Mouse (Mus musculus): ENCODE measurements around the gene Psmb1. TPM values are rescaled to one million over a fixed set of nuclear protein-coding genes. Genes with fewer than 3 reads are reported as not detected.

The Psmb1 gene
- polyA plus RNA-seq, 1 experiment from 2014 or later: 214 TPM

GRCm38 (mm10) chr17:15535162-15535800 lies 35.7 kb upstream of the Psmb1 start:
- Histone ChIP-seq H3K9ac (replicated peaks; ENCODE audit: low read depth) (no peak overlapping the region), H3K4me3 (ENCODE audit: low read depth, low read length) (no peak overlapping the region), H3K27me3 (replicated peaks; ENCODE audit: insufficient read depth, low read length) (no peaks in the 10 kb centered on the region), H3K36me3 (ENCODE audit: insufficient read depth, low read length) (no peaks in the 10 kb centered on the region), H3K4me1 (ENCODE audit: insufficient read depth, low read depth, low read length) (peaks cover 7% of the 10 kb centered on the region; the same call in 1 of the 2 replicates), H3K27ac (ENCODE audit: low read length) (no peak overlapping the region), H3K4me2 (replicated peaks; ENCODE audit: low read depth, low read length) (no peak overlapping the region), H3K9me3 (ENCODE audit: low read length) (no peaks in the 10 kb centered on the region)
- WGBS: 67% methylated on average over 10 of the region's 11 CpGs
- TF ChIP-seq EP300 (IDR thresholded peaks at IDR 0.05) (no peak), CTCF (IDR thresholded peaks at IDR 0.05) (no peak)
- no peak for ATAC-seq
- no peak for DNase-seq (ENCODE audit: low spot score)

GRCm38 (mm10) chr17:15530141-15530540 lies 30.6 kb upstream of the Psmb1 start:
- Histone ChIP-seq H3K9me3 (ENCODE audit: low read length) (no peaks in the 10 kb centered on the region), H3K27me3 (replicated peaks; ENCODE audit: insufficient read depth, low read length) (no peaks in the 10 kb centered on the region), H3K9ac (replicated peaks; ENCODE audit: low read depth) (no peak overlapping the region), H3K4me1 (ENCODE audit: insufficient read depth, low read depth, low read length) (peaks cover 6% of the 10 kb centered on the region; the same call in 1 of the 2 replicates), H3K4me2 (replicated peaks; ENCODE audit: low read depth, low read length) (no peak overlapping the region), H3K27ac (ENCODE audit: low read length) (no peak overlapping the region), H3K36me3 (ENCODE audit: insufficient read depth, low read length) (no peaks in the 10 kb centered on the region), H3K4me3 (ENCODE audit: low read depth, low read length) (no peak overlapping the region)
- 11% methylated on average over 5 of the region's 5 CpGs for WGBS
- ATAC-seq: no peak
- peak; percentile 54 for DNase-seq (ENCODE audit: low spot score)
- no peak for TF ChIP-seq EP300 (IDR thresholded peaks at IDR 0.05)
- TF ChIP-seq CTCF (IDR thresholded peaks at IDR 0.05): peak; percentile 64

DNA sequence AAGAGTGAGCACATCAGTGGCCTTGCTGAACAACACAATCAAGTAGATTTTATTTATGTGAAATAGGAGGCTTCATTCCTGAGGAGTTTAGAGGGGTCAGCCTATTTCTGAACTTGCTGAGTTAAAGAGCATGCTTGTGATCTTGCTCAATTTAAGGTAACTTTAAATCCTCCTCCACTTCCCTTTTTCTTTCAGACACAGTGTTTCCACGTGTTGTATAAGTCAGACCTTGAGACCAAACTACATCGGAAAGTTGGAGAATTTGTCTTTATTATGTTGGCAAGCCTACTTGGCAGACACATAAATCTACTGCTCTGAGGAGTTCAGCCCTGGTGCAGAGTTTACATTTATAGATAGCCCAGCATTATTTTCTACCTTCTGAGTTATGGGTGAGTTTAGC lies 29.3 kb upstream of the Psmb1 start:
- DNase-seq (ENCODE audit: low spot score): no peak

DNA sequence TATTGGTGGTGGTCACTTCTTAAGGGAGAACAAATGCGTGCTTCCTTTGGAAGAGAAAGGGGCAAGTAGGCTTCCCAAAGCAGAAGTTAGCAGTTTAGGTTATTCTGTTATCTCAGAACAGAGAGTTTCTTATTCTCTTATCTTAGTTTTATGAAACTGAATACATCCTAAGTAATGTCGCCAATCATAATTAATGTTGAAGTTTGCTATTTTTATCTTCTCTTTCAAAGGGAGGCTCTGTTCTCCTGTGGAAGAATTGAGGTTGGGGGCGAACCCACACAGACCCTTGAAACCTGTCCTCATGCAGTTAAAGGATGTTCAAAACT lies 28.2 kb upstream of the Psmb1 start:
- DNase-seq (ENCODE audit: low spot score) (no peak), ATAC-seq (no peak)
- peak overlapping the region; percentile 56 for H3K4me3 ChIP-seq (ENCODE audit: low read depth, low read length)
- H3K9me3 ChIP-seq (ENCODE audit: low read length): no peaks in the 10 kb centered on the region
- H3K4me1 ChIP-seq (ENCODE audit: insufficient read depth, low read depth, low read length): peaks cover 6% of the 10 kb centered on the region; the same call in 1 of the 2 replicates
- H3K36me3 ChIP-seq (ENCODE audit: insufficient read depth, low read length): no peaks in the 10 kb centered on the region; the same call in 1 of the 2 replicates
- whole genome bisulfite sequencing: 36% methylated on average over 3 of the region's 3 CpGs
- H3K4me2 ChIP-seq (replicated peaks; ENCODE audit: low read depth, low read length): peak overlapping the region; percentile 94
- H3K27ac ChIP-seq (ENCODE audit: low read length): peak overlapping the region; percentile 22; the same call in 1 of the 2 replicates
- TF ChIP-seq CTCF (IDR thresholded peaks at IDR 0.05) (no peak), EP300 (IDR thresholded peaks at IDR 0.05) (no peak)
- no peak overlapping the region for H3K9ac ChIP-seq (replicated peaks; ENCODE audit: low read depth)
- H3K27me3 ChIP-seq (replicated peaks; ENCODE audit: insufficient read depth, low read length): no peaks in the 10 kb centered on the region

More for the DNA sequence above, 29.3 kb upstream of the Psmb1 start:
- H3K4me2 ChIP-seq (replicated peaks; ENCODE audit: low read depth, low read length): no peak overlapping the region
- H3K27ac ChIP-seq (ENCODE audit: low read length): no peak overlapping the region
- peaks cover 6% of the 10 kb centered on the region; the same call in 1 of the 2 replicates for H3K4me1 ChIP-seq (ENCODE audit: insufficient read depth, low read depth, low read length)
- no peaks in the 10 kb centered on the region for H3K9me3 ChIP-seq (ENCODE audit: low read length)
- no peaks in the 10 kb centered on the region; the same call in 1 of the 2 replicates for H3K36me3 ChIP-seq (ENCODE audit: insufficient read depth, low read length)
- TF ChIP-seq CTCF (IDR thresholded peaks at IDR 0.05): no peak
- TF ChIP-seq EP300 (IDR thresholded peaks at IDR 0.05): no peak
- no peak for ATAC-seq
- 78% methylated on average over 2 of the region's 2 CpGs for WGBS
- H3K4me3 ChIP-seq (ENCODE audit: low read depth, low read length): no peak overlapping the region
- no peak overlapping the region for H3K9ac ChIP-seq (replicated peaks; ENCODE audit: low read depth)
- H3K27me3 ChIP-seq (replicated peaks; ENCODE audit: insufficient read depth, low read length): no peaks in the 10 kb centered on the region

DNA sequence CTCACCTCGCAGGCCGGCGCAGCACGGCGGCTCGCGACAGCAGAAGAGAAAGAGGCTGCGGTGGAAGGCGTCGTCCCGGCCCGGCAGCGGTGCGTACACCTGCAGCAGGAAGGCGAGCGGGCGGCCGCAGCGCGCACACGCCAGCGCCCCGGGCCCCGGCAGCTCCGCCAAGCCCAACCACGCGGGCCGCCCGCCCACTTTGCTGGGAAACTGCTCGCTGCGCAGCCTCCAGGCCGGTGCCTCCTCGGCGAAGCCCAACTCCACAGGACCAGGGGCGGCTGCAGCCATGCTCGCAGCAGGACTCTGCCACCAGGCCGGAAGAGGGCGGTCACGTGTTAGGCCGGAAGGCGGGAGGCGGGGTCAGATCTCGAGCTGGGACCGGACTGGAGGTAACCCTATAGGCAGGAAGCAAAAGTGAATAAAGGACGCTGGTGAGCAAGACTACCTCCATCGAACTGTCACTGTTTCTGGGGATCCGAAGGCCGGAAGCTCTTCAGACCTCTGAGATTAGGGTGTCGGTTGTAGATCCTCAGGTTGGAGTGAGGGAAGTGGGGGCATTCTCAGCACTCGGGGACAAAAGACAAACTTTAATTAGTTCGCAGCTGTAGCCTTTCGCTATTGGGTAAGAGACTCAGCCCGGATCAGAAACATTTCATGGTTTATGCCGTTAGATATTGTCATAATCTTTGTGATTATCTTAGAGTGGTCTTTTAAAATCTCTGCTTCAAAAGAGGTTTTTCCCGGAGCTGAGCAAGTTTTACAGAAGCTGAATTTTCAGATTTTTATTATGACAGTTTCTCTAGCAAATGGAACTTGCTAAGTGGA lies 27.6 kb upstream of the Psmb1 start, which contains the start of gene Pdcd2:
Pdcd2 (minus strand) TSS at position 316 of the 825 bp plus-strand sequence.
- Histone ChIP-seq H3K4me3 (ENCODE audit: low read depth, low read length) (peak within 1 kb of the TSS; percentile 56), H3K4me1 (ENCODE audit: insufficient read depth, low read depth, low read length) (peaks cover 6% of the 10 kb centered on the region; the same call in 1 of the 2 replicates), H3K4me2 (replicated peaks; ENCODE audit: low read depth, low read length) (peak within 1 kb of the TSS; percentile 94), H3K27me3 (replicated peaks; ENCODE audit: insufficient read depth, low read length) (no peaks in the 10 kb centered on the region), H3K36me3 (ENCODE audit: insufficient read depth, low read length) (peaks cover 2% of the 10 kb centered on the region; the same call in 1 of the 2 replicates), H3K9me3 (ENCODE audit: low read length) (no peaks in the 10 kb centered on the region), H3K27ac (ENCODE audit: low read length) (peak within 1 kb of the TSS; percentile 22), H3K9ac (replicated peaks; ENCODE audit: low read depth) (peak within 1 kb of the TSS; percentile 55)
- peak; percentile 97 for DNase-seq (ENCODE audit: low spot score)
- under 1% methylated on average over 40 of the region's 55 CpGs for WGBS
- peak; percentile 100 for ATAC-seq
- TF ChIP-seq CTCF (IDR thresholded peaks at IDR 0.05): peak; percentile 59
- no peak for TF ChIP-seq EP300 (IDR thresholded peaks at IDR 0.05)

DNA sequence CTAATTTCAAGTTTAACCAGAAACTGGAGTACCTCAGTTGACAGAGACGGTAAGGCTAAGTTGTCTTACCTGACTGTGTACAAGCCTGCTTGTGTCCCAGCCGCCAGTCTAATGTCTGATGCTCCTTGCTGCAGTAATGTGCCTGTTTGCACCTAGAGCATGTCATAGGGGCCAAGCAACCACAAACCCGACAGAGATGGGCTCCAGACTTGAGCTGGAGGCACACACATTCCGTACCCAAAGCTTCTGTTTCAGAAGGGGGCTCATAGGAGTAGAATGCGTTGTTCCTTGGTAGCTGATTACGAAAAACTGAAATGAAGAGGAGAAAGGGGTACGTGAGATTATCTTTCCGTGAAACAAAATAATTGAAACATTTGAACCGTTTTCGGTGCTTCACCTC lies 26.8 kb upstream of the Psmb1 start:
- H3K9me3 ChIP-seq (ENCODE audit: low read length): no peaks in the 10 kb centered on the region
- TF ChIP-seq EP300 (IDR thresholded peaks at IDR 0.05) (no peak), CTCF (IDR thresholded peaks at IDR 0.05) (no peak)
- peaks cover 6% of the 10 kb centered on the region; the same call in 1 of the 2 replicates for H3K36me3 ChIP-seq (ENCODE audit: insufficient read depth, low read length)
- peak overlapping the region; percentile 56 for H3K4me3 ChIP-seq (ENCODE audit: low read depth, low read length)
- H3K4me2 ChIP-seq (replicated peaks; ENCODE audit: low read depth, low read length): peak overlapping the region; percentile 94
- H3K27ac ChIP-seq (ENCODE audit: low read length): no peak overlapping the region
- ATAC-seq (no peak), DNase-seq (ENCODE audit: low spot score) (no peak)
- 9% methylated on average over 10 of the region's 10 CpGs for WGBS
- H3K4me1 ChIP-seq (ENCODE audit: insufficient read depth, low read depth, low read length): peaks cover 6% of the 10 kb centered on the region; the same call in 1 of the 2 replicates
- H3K9ac ChIP-seq (replicated peaks; ENCODE audit: low read depth): peak overlapping the region; percentile 55; the same call in 1 of the 2 replicates
- no peaks in the 10 kb centered on the region for H3K27me3 ChIP-seq (replicated peaks; ENCODE audit: insufficient read depth, low read length)
